Mouse (Mus musculus) spleen, adult 2 months (tissue): ENCODE measurements around the gene Hrh1.

Experiments
- CTCF ChIP-seq: fragments of 200-500 bp; IDR thresholded peaks from 2 replicates; pipeline ENCODE4 v1.5.1; 2011; ENCODE audit warnings: mild to moderate bottlenecking, inconsistent platforms; ENCODE audit not compliant: insufficient read depth, insufficient read length, insufficient replicate concordance; ENCODE audit errors: extremely low read depth
- POLR2A ChIP-seq: fragments of 200-500 bp; IDR thresholded peaks from 2 replicates; pipeline ENCODE4 v1.6.1; 2011; ENCODE audit warnings: low read depth, low read length, inconsistent platforms

DNA sequence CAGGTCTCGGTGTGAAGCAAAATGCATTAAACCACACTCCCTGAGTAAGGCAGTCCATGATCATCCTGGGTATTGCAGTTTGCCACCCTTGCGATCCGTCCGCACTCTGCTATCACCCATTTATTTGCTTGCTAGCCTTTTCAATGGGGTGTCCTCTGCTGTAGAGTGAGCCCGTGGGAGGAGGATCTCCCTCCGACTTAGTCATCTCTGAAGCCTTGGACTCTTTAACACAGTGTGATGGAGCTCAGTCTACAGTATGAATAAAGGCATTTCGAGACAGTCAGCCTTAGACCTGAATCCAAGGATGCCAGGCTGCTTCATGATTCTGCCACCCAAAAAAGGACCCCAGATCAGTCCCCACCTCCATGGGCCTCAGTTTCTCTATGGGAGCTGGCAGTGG lies 25.0 kb upstream of the Hrh1 start:
- no peak for TF ChIP-seq CTCF
- TF ChIP-seq POLR2A = no peak
